Mouse (Mus musculus): ENCODE results near the gene Agtrap.

- TF ChIP-seq FLI1 (IDR thresholded peaks at IDR 0.05; ENCODE audit: low read length) (no peak), GATA1 (IDR thresholded peaks at IDR 0.05; ENCODE audit: borderline replicate concordance, low read length) (no peak)
Measured at GRCm38 (mm10) chr4:148079944-148080596, 7.8 kb downstream of the Agtrap start.
